Mouse (Mus musculus): ENCODE results near the gene Acaa1a.
"Not testable (repeated sequence)": the region's sequence is repeated elsewhere in the genome, so short reads cannot be mapped to it uniquely, and the experiment has no call there.

The Acaa1a gene

DNA sequence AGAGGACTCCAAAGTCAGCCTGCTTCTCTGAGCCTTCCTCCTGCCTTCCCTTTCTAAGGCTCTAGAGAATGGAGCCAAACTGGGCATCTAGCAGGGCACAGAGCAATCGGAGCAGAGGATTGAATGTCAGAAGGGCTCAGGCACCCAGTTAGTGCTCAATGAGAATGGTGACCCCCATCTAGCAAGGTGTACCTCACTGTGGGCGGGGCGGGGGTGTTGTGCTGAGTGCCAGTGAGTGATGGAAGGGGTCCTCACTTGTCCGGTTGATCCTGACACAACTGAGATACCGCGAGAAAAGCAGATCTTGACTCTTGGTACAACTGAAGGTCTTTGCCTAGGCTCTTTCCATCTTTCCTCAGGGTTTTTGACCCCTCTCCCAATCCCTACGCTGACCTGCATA, 370 bp upstream of the Acaa1a start:
- no peak for DNase-seq (ENCODE audit: low spot score)

DNA sequence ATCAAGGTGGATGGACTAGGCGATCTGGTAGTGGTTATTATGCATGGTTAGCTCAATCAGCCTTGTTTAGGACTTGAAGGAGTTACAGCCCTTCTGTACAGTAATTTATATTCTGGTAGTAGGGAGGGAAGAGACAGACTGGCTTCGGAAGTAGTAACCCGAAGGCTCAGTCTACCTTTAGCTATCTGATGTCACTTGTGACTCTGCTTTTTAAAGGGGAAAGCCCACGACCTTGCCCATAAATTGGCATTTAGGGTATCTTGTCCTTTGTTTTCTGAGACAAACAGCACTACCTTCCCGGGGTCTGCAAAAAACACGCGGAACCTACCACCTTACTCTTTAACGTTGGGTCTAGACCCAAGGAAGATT, 720 bp downstream of the Acaa1a start:
- DNase-seq (ENCODE audit: low spot score) = no peak

DNA sequence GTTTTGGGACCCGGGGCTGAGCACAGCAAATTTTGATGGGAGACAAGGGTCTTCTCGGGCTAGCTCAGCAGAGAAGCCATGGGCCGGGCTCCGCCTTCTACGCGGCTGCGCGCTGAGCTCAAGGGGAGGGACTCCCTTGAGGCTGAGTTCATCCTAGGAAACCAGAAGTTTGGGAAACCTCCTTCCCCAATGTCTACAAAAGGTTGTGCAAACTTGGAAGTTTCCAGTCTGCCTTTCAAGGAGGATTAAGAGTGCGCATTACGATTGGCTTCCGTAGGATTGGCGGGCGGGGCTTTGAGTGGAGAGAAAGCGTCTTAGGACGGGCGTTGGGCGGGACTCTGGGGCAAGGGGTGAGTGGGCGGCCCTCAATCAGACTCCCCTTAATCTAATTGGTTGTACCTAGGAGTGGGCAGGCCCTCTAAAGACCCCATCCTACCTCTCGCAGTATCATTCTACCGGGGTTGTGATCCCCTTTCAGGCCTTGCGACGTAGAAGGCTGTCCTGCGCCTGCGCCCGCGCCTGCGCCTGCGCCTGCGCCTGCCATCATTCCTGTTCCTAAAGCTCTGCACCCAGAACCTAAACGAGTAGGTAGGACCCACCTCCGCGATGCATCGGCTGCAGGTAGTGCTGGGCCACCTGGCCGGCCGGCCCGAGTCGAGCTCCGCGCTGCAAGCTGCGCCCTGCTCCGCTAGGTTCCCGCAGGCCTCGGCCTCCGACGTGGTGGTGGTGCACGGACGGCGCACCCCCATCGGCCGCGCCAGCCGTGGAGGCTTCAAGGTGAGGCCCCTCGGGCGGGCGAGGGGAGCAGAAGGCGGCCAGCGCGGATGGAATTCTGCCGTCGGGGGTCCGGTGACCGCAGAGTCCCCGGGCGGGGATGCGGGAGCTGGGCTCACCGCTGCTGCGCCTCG, 1.7 kb downstream of the Acaa1a start, which contains the start of gene Myd88:
Myd88 (minus strand) TSS at position 503 of the 908 bp plus-strand sequence.
- DNase-seq (ENCODE audit: low spot score) = peak; percentile 97

DNA sequence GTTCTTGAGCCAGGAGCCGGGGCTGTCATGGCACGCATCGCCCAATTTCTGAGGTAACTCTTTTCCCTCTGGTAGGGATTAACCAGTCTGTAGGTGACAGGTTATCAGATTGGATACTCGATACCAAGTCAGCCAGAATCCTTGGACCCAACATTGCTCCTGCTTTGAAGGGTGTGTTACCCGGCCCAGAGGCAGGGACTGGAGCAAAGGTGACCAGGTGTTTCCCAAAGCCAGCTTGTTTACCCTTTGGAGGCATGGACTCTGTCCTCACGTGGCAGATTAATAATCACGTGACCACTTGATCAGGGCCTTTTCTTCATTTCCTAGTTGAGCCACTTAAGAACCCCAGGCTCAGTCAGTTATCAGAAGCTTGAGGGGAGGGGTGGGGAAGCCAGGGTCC, 3.3 kb downstream of the Acaa1a start:
- DNase-seq (ENCODE audit: low spot score) = no peak

DNA sequence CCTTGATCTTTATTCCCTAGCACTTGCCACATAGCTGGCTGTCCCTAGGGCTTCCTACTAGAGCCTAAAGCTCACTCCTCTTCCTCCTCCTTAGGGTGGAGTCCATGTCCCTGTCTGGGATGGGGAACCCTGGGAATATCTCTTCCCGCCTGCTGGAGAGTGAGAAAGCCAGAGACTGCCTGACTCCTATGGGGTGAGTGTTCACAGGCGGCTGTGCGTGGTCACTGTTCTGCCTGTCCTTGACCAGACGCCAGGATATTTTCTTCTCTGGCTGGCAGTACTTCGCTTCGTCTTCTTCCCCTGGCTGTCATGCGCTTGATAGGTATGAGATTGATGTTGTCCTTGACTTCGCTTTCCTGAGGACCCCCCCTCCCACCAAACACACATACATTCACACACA, 6.9 kb downstream of the Acaa1a start:
- DNase-seq (ENCODE audit: low spot score) = no peak

DNA sequence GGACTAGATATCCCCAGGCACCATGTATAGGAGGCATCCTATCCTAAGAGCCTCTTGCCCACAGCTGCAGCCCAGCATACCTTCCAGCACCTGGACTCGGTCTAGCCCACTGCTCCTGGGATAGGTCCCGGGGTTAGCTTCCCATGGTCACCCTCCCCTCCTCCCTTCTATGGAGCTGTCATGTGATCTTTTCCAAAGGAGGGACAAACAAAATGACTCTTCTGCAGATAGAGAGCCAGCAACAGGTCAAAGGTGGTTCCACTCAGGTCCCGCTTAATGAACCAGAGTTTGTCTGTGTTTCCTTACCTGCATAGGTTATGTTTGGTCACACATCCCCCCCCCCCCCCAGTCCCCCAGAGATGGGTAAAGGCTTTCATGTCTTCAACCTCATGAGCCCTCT, 11.1 kb downstream of the Acaa1a start:
- no peak for DNase-seq (ENCODE audit: low spot score)

DNA sequence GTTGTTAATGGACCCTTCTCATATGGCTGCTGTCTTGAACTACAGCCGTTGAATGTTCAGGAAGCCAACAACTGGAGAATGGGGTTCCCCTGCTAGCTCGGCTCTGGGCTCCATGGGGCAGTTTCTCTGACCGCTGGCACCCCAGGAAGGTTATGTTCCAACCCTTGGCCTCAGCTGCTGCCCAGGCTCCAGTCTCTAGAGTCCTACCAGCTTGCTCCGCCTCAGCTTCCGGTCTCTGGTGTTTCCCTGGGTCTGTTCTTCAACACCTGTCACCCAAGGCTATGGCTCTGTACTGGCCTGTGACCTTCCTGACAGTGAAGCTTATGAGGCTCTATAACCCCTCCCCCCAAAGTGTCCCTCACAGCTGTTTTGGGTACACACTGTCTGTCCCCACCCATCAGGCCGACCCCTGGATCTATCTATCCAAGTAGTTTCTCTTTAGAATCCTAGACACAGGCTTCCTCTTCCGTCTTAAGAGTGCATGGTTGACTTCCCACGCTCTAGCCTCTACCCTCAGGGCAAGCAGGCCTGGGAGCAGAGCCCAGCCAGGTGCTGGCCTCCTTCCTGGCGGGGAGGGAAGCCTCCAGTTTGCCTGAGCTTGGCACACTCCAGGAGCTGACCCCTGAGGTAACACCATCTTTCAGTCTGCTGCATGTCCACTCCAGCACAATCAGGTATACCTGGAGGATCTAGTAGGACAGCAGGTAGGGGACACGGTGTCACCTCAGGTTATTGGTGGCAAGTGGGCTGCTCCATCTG, 11.7 kb downstream of the Acaa1a start:
- no peak for DNase-seq (ENCODE audit: low spot score)

DNA sequence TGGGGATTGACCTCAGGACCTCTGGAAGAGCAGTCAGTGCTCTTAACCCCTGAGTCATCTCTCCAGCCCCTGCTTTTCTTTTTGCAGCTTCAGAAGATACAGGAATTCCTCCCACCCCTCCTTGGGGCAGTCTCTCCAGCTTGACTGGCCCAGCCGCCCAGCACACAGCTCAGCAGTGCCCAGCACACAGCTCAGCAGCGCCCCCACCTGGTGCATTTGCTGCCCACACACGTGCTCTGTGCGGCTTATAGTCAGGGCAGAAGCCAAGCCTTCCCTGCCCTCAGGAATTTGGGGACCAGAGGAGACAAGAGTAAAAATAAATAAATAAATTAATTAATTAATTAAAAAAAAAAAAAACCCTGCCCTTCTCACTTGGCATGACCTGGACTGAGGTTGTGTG, 12.6 kb downstream of the Acaa1a start:
- peak; percentile 39 for DNase-seq (ENCODE audit: low spot score)

DNA sequence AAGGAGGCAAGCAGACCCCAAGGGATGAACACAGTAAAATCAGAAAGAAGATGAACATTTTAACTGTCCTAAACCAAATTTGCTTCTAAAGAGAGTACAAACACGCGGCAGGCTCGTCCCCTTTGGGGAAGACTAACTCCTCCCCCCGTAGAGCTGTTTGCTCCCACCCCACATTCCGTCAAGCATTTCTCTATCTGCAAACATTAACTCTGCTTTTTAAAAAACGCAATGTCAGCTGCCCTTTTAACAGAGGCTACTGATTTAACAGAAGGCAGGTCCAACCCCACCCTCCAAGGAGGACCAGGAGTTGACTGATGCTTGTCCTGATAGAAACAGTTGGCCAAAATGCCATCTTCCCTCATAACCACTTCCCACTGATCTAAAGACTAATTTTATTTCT, 14.4 kb downstream of the Acaa1a start:
- DNase-seq (ENCODE audit: low spot score) = no peak

DNA sequence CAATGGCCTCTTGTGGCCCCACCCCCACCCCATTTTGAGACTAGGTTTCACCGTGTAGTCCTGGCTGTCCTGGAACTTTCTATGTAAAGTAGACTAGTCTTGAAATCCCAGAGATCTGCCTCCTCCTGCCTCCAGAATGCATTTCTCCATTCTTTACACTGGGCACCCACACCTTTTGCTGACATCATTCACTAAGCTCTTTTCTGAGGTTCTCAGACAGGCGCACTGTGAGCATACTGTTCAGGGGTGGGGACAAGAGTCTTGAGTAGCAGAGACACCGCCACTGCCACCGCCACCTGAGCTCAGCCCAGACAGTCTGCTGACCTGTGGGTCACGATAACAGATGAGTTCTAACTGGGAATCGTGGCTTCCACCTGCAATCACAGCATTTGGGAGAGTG, 16.5 kb downstream of the Acaa1a start:
- DNase-seq (ENCODE audit: low spot score) = no peak

DNA sequence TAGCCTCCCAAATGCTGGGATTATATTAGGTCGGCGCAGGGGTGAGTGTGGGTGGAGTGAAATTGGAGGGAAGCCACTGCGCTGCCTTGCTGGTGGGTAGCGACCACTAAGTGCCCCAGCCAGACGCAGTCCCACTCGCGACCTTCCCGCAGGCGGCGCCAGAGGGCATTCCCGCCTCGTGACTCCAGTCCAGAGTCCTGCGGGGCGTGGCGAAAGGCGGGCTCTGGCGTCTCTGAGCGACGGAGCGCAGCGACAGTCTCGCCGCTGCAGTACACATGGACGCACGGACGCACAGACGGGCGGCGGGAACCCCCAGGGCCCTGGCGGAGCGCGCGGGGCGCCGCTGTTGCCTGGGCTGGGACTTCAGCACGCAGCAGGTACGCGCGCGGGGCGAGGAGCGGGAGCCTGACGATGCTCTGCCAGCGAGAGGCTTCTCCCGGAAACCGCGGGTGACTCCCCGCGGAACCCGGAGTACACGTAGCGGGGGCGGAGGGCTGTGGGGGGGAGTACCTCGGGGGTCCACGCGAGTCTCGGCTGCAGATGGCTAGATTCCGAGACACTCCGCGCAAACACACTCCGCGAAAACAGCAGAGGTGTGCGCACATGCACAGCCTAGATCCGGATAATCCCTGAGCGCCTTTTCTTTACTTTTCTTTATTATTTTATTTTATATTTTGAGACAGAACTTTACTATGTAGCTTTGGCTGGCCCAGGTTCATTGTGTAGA, 18.0 kb downstream of the Acaa1a start, which contains the start of gene Xylb:
Xylb (plus strand) TSS at position 51 of the 727 bp plus-strand sequence.
- peak; percentile 80 for DNase-seq (ENCODE audit: low spot score)

DNA sequence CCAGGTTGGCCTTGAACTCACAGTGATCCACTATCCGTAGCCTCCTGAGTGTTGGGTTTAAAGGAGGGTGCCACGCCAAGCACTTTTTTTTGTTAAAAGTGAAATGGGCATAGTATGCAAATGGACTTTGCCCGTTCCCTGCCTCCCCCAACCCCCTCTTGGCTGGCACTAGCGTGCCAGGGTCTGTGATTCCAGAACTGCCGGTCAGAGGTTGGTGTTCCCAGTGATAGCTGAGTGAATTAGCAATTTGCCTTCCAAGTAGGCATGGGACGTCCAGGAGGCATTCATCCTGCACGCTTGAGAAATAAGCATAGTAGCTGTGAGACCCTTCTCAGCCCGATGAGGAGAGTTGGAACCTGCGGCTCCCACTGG, 18.6 kb downstream of the Acaa1a start:
- no peak for DNase-seq (ENCODE audit: low spot score)

DNA sequence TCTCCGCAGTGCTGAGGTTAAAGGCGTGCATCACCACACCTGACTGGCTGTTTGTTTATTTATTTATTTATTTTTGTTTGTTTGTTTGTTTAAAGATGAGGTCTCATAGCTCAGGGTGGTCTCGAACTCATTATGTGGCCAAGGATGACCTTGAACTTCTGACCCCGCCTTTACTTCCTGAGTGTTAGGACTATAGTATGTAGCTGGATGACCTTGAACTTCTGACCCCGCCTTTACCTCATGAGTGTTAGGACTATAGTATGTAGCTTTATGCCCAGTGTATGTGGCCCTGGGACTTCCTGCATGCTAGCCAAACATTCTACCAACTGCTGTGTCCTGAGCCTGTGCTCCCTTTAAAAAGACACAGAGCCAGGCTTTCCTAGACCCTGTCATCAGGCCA, 21.9 kb downstream of the Acaa1a start:
- no peak for DNase-seq (ENCODE audit: low spot score)

DNA sequence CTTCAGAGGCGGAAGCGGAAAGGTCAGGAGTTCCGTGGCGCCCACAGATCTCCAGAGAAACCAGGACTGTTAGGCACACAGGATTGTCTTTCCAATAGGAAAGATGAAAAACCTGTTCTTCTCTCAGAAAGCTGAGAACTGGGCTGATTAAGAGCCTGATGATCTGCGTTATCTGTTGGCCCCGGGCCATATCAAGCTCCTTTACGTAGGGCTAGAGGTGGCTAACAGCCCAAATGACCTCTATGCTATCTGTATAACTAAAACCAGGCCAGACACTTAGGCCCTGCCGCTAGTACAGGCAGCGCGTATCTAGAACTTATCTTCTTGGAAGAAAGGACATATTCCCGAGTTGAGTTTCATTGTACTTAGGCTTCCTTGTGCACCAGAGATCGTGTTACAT, 23.8 kb downstream of the Acaa1a start:
- no peak for DNase-seq (ENCODE audit: low spot score)

DNA sequence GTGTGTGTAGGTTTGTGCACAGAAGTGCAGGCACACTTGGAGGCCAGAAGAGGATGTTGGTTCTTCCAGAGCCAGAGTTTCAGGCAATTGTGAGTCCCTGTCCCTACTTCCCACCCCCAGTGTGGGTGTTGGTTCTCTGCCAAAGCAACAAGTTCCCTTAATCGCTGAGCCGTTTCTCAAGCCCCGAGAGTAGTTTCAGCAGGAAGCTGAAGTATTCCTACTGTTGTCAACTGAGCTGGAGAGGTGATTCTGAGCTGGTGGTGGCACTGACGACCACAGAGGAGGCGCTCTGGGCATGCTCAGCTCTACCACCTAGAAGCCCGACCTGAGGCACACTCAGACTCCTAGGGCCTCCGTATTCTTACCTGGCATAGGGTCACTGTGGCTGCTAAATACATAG, 25.8 kb downstream of the Acaa1a start, which contains the start of gene Slc22a14:
Slc22a14 (minus strand) TSS at position 270 of the 400 bp plus-strand sequence.
- no peak for DNase-seq (ENCODE audit: low spot score)

DNA sequence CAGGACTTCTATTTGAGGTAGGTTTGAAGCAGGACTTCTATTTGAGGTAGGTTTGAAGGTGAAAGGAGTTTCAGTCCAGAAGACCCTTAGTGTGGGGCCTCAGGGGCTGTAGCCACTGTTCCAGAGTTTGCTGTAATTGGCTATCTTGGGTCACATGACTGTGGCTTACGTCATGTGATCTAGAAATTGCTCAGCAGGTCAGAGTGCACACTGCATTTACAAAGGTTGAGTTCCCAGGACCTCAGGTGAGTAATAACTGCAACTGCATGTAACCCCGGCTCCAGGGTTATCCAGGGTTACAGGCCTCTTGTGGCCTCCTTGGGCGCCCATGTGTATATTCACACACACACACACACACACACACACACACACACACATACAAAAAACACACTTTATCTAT, 28.9 kb downstream of the Acaa1a start:
- DNase-seq (ENCODE audit: low spot score) = no peak

DNA sequence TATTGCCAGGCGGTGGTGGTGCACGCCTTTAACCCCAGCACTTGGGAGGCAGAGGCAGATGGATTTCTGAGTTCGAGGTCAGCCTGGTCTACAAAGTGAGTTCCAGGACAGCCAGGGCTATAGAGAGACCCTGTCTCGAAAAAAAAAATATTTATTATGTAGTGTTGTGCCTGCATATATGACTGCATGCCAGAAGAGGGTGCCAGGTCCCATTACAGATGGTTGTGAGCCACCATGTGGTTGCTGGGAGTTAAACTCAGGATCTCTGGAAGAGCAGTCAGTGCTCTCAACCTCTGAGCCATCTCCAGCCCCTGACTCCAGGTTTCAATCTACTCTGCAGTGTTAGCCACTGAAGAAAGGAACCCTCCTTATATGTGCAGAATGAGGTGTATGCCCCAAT, 31.3 kb downstream of the Acaa1a start:
- DNase-seq (ENCODE audit: low spot score) = not testable (repeated sequence)

DNA sequence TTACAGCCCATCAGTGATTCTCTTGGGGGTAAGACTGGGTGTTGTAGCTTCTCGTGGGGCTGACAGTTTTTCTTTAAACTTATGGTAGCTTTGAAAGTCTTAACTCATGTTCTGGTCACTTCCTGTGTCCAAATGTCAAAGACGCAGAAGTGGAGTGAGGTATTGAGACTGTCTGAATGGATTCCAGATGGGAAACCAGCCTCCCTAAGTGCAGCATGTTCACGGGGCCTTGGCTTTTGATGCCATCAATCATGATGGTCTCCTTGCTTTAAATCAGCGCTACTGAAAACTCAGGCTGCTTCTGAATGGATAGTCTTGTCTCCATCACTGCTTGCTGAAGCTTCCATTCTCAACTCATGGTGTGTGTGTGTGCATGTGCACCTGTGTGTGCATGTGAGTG, 31.8 kb downstream of the Acaa1a start:
- no peak for DNase-seq (ENCODE audit: low spot score)

DNA sequence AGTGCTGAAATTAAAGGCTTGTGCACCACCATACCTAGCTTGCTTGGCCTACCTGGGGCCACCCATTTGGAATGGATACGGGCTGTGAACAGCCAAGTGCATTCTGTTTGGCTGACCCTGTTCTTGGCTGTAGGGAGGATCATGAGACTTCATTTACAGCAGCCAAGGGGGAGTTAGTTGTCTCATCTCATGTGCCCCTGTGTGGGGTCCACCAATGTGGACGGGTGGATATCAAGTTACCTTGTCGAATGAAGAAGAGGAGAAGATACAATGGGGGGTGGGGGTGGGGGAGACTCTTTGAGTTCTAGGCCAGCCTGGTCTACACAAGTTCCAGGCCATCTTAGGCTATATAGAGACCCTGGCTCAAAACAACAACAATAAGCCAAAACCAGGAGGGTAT, 35.5 kb downstream of the Acaa1a start:
- no peak for DNase-seq (ENCODE audit: low spot score)

DNA sequence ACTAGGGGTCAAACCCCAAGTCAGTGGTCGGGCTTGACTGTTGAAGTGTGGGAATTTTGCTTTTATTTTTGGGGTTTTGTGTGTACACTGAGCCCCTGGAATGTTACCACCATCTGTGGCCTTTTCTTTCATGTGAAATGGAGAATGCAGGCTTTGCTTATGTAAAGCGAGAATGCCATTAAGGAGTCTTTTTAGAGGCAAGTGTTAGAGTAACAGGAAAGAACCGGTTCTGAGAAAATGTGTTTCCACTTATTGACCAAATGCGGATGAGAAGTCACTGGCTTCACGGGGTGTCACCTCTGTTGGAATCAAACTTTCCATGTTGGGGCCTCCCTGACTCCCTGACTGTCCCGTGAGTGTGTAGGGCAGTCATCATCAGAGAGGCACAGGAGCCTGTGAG, 36.1 kb downstream of the Acaa1a start:
- no peak for DNase-seq (ENCODE audit: low spot score)

DNA sequence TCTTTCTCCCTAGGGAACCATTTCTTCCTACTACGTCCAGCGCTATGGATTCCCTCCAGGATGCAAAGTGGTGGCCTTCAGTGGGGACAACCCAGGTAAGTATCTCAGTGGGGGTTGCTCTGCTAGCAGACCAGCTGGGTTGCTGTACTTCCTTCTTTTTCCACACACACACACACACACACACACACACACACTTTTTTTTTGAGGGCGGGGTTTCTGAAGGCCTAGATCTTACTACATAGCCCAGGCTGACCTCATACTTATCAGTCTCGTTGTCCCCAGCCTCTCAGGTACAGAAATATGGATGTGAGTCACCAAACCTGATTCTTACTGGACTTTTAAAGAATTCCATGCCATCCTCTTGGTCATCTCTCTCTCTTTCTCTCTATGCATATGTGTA, 38.8 kb downstream of the Acaa1a start:
- DNase-seq (ENCODE audit: low spot score) = no peak

DNA sequence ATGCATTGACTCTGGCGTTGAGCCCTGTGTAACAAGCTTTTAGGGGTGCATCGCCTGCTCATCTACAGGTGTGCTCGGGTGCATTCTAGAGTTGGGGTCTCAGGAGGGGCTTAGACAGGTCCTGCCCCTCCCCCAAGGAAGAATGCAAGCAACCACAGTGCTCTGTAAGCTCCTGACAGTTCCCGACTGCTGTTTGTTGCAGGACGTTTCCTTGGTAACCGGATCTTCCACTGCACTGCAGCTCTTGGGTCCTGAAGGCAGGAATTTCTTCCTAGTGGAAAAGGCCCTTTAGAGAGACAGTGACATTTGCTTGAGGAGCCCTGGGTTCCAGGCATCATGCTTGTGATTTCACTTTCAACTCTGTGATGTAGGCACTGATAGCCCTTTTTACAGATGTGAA, 43.1 kb downstream of the Acaa1a start:
- DNase-seq (ENCODE audit: low spot score) = no peak

DNA sequence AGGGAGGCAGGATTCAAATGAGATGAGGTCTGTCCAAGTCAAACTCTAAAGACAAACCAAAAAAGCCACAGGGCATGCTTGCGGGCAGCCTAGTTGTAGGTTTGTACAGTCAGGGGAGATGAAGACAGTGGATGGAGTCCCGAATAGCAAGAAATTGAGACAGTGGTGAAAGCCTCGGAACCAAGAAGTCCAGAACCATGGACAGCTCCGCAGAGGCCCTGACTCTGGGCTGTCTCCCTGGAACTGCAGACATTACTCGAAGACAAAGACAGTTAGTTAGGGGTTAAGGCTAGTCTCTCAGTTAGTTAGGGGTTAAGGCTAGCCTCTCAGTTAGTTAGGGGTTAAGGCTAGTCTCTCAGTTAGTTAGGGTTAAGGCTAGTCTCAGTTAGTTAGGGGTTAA, 49.5 kb downstream of the Acaa1a start:
- DNase-seq (ENCODE audit: low spot score) = no peak
